Comparison of ENCODE assay signal across 28 mouse cellular contexts in the genomic region with DNA sequence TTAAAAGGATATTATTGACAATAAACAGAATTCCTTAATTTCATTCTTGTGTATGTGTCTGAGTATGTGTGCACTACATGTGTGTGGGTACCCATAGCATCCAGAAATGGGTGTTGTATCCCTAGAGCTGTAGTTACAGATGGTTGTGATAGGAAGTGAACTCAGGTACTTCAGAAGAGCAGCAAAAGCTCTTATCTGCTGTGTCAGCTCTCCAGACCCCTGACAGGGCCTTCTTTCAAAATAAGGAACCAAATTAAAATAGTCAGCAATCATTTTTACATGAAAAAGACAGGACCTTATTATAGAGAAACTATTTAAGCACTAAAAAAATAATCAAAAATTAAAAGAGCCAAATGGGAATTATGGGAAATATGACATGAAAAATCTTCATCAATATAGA. TPM values are rescaled to one million over a fixed set of nuclear protein-coding genes. Genes with fewer than 3 reads are reported as not detected.
DNase-seq lines count a peak whose midpoint lies in the region; ATAC-seq and TF ChIP-seq lines count a peak whose summit lies in the region.
"Had no signal": no experiment of that assay in that cellular context is flagged by ENCODE, and none has a peak within 500 bp of the region (broad histone marks: within the 10 kb centered on the region; RNA-seq: fewer than 3 reads in every experiment).

No protein-coding gene starts in this region.

- peak overlapping the region; percentile 97 for H3K27ac ChIP-seq in macrophage
- H3K27ac ChIP-seq: embryonic facial prominence, embryonic 13.5 days; embryonic facial prominence, embryonic 15.5 days; forebrain, embryonic 10.5 days; forebrain, embryonic 12.5 days had no signal

- H3K36me3 ChIP-seq in G1E (replicated peaks): no peaks in the 10 kb centered on the region
- H3K36me3 ChIP-seq in macrophage (ENCODE audit: inconsistent target): no peaks in the 10 kb centered on the region
- H3K36me3 ChIP-seq: embryonic facial prominence, embryonic 13.5 days; embryonic facial prominence, embryonic 15.5 days; forebrain, embryonic 10.5 days; forebrain, embryonic 12.5 days had no signal

- TF ChIP-seq CTCF in G1E (IDR thresholded peaks at IDR 0.05; ENCODE audit: low read depth, low read length): no peak

- H3K79me2 ChIP-seq in macrophage (ENCODE audit: inconsistent target): no peaks in the 10 kb centered on the region

- DNase-seq in 416B (ENCODE audit: low read depth) (peak; percentile 27), G1E (ENCODE audit: low spot score) (peak; percentile 25), MEL-GATA-1-ER (ENCODE audit: extremely low read depth, low read depth) (peak; percentile 70)
- no peak for DNase-seq in lung, postnatal 25 days (ENCODE audit: low spot score)
- DNase-seq in gastrocnemius, postnatal 10 days: no peak
- DNase-seq: adrenal gland, adult 8-10 months; adrenal gland, postnatal 14 days; adrenal gland, postnatal 36 days; cerebellum, adult 11 months; cerebellum, adult 18-20 months; cerebellum, adult 8-10 months; cerebellum, adult 9-11 months; cerebellum, postnatal 14 days; cerebellum, postnatal 36 days; embryo, embryonic 11 days had no signal

- H3K9me3 ChIP-seq in G1E (replicated peaks): no peaks in the 10 kb centered on the region
- H3K9me3 ChIP-seq: embryonic facial prominence, embryonic 15.5 days; forebrain, embryonic 10.5 days; forebrain, embryonic 12.5 days had no signal

- ATAC-seq in G1E (ENCODE audit: extremely low read depth, insufficient number of reproducible peaks, low FRiP score, poor library complexity, severe bottlenecking): peak; percentile 64
- no peak for ATAC-seq in monocyte, adult 5-6 weeks (replicated peaks; ENCODE audit: insufficient number of reproducible peaks, low FRiP score, low TSS enrichment, poor library complexity, severe bottlenecking)
- ATAC-seq: activated CD4-positive, CD25-positive, alpha-beta regulatory T cell, adult 4 months; CD4-positive, CD25-positive, alpha-beta regulatory T cell, adult 4 months; forebrain, embryonic 14.5 days; forebrain, embryonic 16.5 days; Patski had no signal

- no peak overlapping the region for H3K4me3 ChIP-seq in G1E (ENCODE audit: low read depth, low read length)
- no peak overlapping the region for H3K4me3 ChIP-seq in macrophage (ENCODE audit: inconsistent target)
- H3K4me3 ChIP-seq: embryonic facial prominence, embryonic 13.5 days; embryonic facial prominence, embryonic 15.5 days; erythroblast, embryonic 14.5 days; forebrain, embryonic 10.5 days; forebrain, embryonic 12.5 days had no signal

- peaks cover 14% of the 10 kb centered on the region for H3K4me1 ChIP-seq in G1E (ENCODE audit: insufficient read depth, low read depth, low read length)
- H3K4me1 ChIP-seq: embryonic facial prominence, embryonic 13.5 days; embryonic facial prominence, embryonic 15.5 days; forebrain, embryonic 10.5 days; forebrain, embryonic 12.5 days had no signal

- no peaks in the 10 kb centered on the region for H3K27me3 ChIP-seq in G1E (ENCODE audit: insufficient read depth, low read length)
- H3K27me3 ChIP-seq: CH12.LX; embryonic facial prominence, embryonic 13.5 days; embryonic facial prominence, embryonic 15.5 days; forebrain, embryonic 12.5 days; Patski had no signal

RNA-seq across cellular contexts. Expression of a gene that starts 9.8 kb away (rescaled TPM):
- total RNA-seq in G1E (2014; fragmentation: Nextera tagmentation) (not detected in 2 replicates), G1E (2017) (0.05 and 0.06 TPM in 2 replicates)
- polyA plus RNA-seq in G1E (2012) (0.01 TPM in 1 of 2 replicates, not detected in the other), macrophage (2018) (not detected in 3 replicates)
- total RNA-seq in macrophage (2018; cell fraction: chromatin; rRNA removed): under 1 TPM in 24 of 26 experiments, not detected in 2; 0.06 to 0.31 (median 0.13) TPM
- under 1 TPM in 13 of 26 experiments, not detected in 13; under 0.01 to 0.05 (median 0.03) TPM for total RNA-seq in macrophage (2018; cell fraction: cytosol; rRNA removed)
- under 1 TPM in 22 of 26 experiments, not detected in 4; 0.05 to 0.33 (median 0.13) TPM for total RNA-seq in macrophage (2018; cell fraction: nucleus; rRNA removed)
- 0.10 TPM in 1 of 3 replicates, not detected in the others for total RNA-seq in monocyte, adult 5-6 weeks (2017)
- under 1 TPM; 0.05 to 0.11 TPM for total RNA-seq in gastrocnemius, postnatal 10 days (2021)
- polyA plus RNA-seq: CD4-positive, CD25-positive, alpha-beta regulatory T cell, adult 4 months; embryonic facial prominence, embryonic 13.5 days had no signal

RNA-seq across cellular contexts. Expression of a gene that starts 36.6 kb away (rescaled TPM):
- 53.7 and 58.8 TPM in 2 replicates for total RNA-seq in G1E (2014; fragmentation: Nextera tagmentation)
- total RNA-seq in G1E (2017): 99.7 and 111 TPM in 2 replicates
- polyA plus RNA-seq in G1E (2012): 48.5 and 105 TPM in 2 replicates
- 10 to 100 TPM in 17 of 26 experiments, 1 to 10 TPM in 9; 2.9 to 29.4 (median 13.3) TPM for total RNA-seq in macrophage (2018; cell fraction: chromatin; rRNA removed)
- total RNA-seq in macrophage (2018; cell fraction: cytosol; rRNA removed): 10 to 100 TPM; 36.9 to 60.1 (median 49.0) TPM
- 10 to 100 TPM in 23 of 26 experiments, 1 to 10 TPM in 3; 5.4 to 30.9 (median 15.2) TPM for total RNA-seq in macrophage (2018; cell fraction: nucleus; rRNA removed)
- 45.9 to 74.0 TPM (median 51.2 TPM) in 3 replicates for polyA plus RNA-seq in macrophage (2018)
- total RNA-seq in monocyte, adult 5-6 weeks (2017): 75.1 to 96.6 TPM (median 85.6 TPM) in 3 replicates
- total RNA-seq in gastrocnemius, postnatal 10 days (2021): 100 to 1,000 TPM; 389 to 428 TPM

Comparison
In these comparisons a context has a peak if more than half of its experiments do, and no peak if none do; other contexts are left out.
1. DNase-seq: peak in 416B (single experiment), G1E (single experiment) and MEL-GATA-1-ER (single experiment); none in lung, postnatal 25 days (single experiment) and gastrocnemius, postnatal 10 days (single experiment).